Mouse (Mus musculus) brain, embryonic 14.5 days (tissue): ENCODE measurements around the gene Slc35f2.

Experiments
- CTCF ChIP-seq: fragments of 200-500 bp; IDR thresholded peaks from 2 replicates; pipeline ENCODE4 v1.5.1; 2012; ENCODE audit warnings: inconsistent platforms, mild to moderate bottlenecking, moderate library complexity, borderline replicate concordance; ENCODE audit not compliant: insufficient read depth, insufficient read length; ENCODE audit errors: extremely low read depth
- POLR2A ChIP-seq: fragments of 200-500 bp; IDR thresholded peaks from 2 replicates; pipeline ENCODE4 v1.6.1; 2012; ENCODE audit warnings: mild to moderate bottlenecking, inconsistent platforms, borderline replicate concordance; ENCODE audit not compliant: poor library complexity, insufficient read depth, insufficient read length, severe bottlenecking; ENCODE audit errors: extremely low read depth

GRCm38 (mm10) chr9:53848548-53848947 is 77.2 kb downstream of the Slc35f2 start:
- TF ChIP-seq POLR2A (no peak), CTCF (no peak)
